Mouse (Mus musculus): ENCODE results near the gene Ehbp1. TPM values are rescaled to one million over a fixed set of nuclear protein-coding genes. Genes with fewer than 3 reads are reported as not detected.
A peak's percentile ranks its signal among the peaks of the same experiment; 100 is the strongest.

Ehbp1 gene
- polyA plus RNA-seq, 1 experiment: 0.04 TPM

GRCm38 (mm10) chr11:22287513-22287900, 54.6 kb downstream of the Ehbp1 start:
- Histone ChIP-seq H3K4me3 (replicated peaks) (peak overlapping the region; percentile 75), H3K4me1 (ENCODE audit: control insufficient read depth) (peaks cover 19% of the 10 kb centered on the region), H3K36me3 (ENCODE audit: control insufficient read depth) (no peaks in the 10 kb centered on the region), H3K27me3 (ENCODE audit: control insufficient read depth) (peaks cover 13% of the 10 kb centered on the region), H3K9me3 (ENCODE audit: control insufficient read depth, low read length) (no peaks in the 10 kb centered on the region)
- TF ChIP-seq TAL1 (IDR thresholded peaks at IDR 0.05; ENCODE audit: low read length) (no peak), GATA1 (IDR thresholded peaks at IDR 0.05; ENCODE audit: low read length) (no peak)

- peaks cover 19% of the 10 kb centered on the region for H3K4me1 ChIP-seq (ENCODE audit: control insufficient read depth)
- TF ChIP-seq TAL1 (IDR thresholded peaks at IDR 0.05; ENCODE audit: low read length) (no peak), GATA1 (IDR thresholded peaks at IDR 0.05; ENCODE audit: low read length) (no peak)
- peak overlapping the region; percentile 75 for H3K4me3 ChIP-seq (replicated peaks)
These were observed 55.1 kb downstream of the Ehbp1 start for GRCm38 (mm10) chr11:22286885-22287512.

GRCm38 (mm10) chr11:22286371-22286872, 55.7 kb downstream of the Ehbp1 start:
- Histone ChIP-seq H3K27me3 (ENCODE audit: control insufficient read depth) (peaks cover 13% of the 10 kb centered on the region), H3K36me3 (ENCODE audit: control insufficient read depth) (no peaks in the 10 kb centered on the region; the same call in 1 of the 2 replicates), H3K9me3 (ENCODE audit: control insufficient read depth, low read length) (no peaks in the 10 kb centered on the region), H3K4me1 (ENCODE audit: control insufficient read depth) (peaks cover 19% of the 10 kb centered on the region), H3K4me3 (replicated peaks) (peak overlapping the region; percentile 75)
- TF ChIP-seq GATA1 (IDR thresholded peaks at IDR 0.05; ENCODE audit: low read length) (no peak), TAL1 (IDR thresholded peaks at IDR 0.05; ENCODE audit: low read length) (no peak)

More at GRCm38 (mm10) chr11:22286885-22287512, 55.1 kb downstream of the Ehbp1 start:
- Histone ChIP-seq H3K27me3 (ENCODE audit: control insufficient read depth) (peaks cover 13% of the 10 kb centered on the region), H3K9me3 (ENCODE audit: control insufficient read depth, low read length) (no peaks in the 10 kb centered on the region), H3K36me3 (ENCODE audit: control insufficient read depth) (no peaks in the 10 kb centered on the region)

GRCm38 (mm10) chr11:22276656-22277055, 65.4 kb downstream of the Ehbp1 start:
- H3K27me3 ChIP-seq (ENCODE audit: control insufficient read depth): no peaks in the 10 kb centered on the region
- no peaks in the 10 kb centered on the region for H3K9me3 ChIP-seq (ENCODE audit: control insufficient read depth, low read length)
- no peaks in the 10 kb centered on the region for H3K36me3 ChIP-seq (ENCODE audit: control insufficient read depth)
- TF ChIP-seq GATA1 (IDR thresholded peaks at IDR 0.05; ENCODE audit: low read length) (no peak), TAL1 (IDR thresholded peaks at IDR 0.05; ENCODE audit: low read length) (no peak)
- H3K4me1 ChIP-seq (ENCODE audit: control insufficient read depth): no peaks in the 10 kb centered on the region
- no peak overlapping the region for H3K4me3 ChIP-seq (replicated peaks)

GRCm38 (mm10) chr11:22274144-22274543, 67.9 kb downstream of the Ehbp1 start:
- TF ChIP-seq TAL1 (IDR thresholded peaks at IDR 0.05; ENCODE audit: low read length) (no peak), GATA1 (IDR thresholded peaks at IDR 0.05; ENCODE audit: low read length) (no peak)
- Histone ChIP-seq H3K4me3 (replicated peaks) (no peak overlapping the region), H3K4me1 (ENCODE audit: control insufficient read depth) (no peaks in the 10 kb centered on the region)

GRCm38 (mm10) chr11:22273378-22273777, 68.7 kb downstream of the Ehbp1 start:
- Histone ChIP-seq H3K27me3 (ENCODE audit: control insufficient read depth) (no peaks in the 10 kb centered on the region), H3K4me1 (ENCODE audit: control insufficient read depth) (no peaks in the 10 kb centered on the region), H3K36me3 (ENCODE audit: control insufficient read depth) (no peaks in the 10 kb centered on the region), H3K4me3 (replicated peaks) (no peak overlapping the region), H3K9me3 (ENCODE audit: control insufficient read depth, low read length) (no peaks in the 10 kb centered on the region)
- TF ChIP-seq TAL1 (IDR thresholded peaks at IDR 0.05; ENCODE audit: low read length) (no peak), GATA1 (IDR thresholded peaks at IDR 0.05; ENCODE audit: low read length) (no peak)

More at GRCm38 (mm10) chr11:22274144-22274543, 67.9 kb downstream of the Ehbp1 start:
- no peaks in the 10 kb centered on the region for H3K9me3 ChIP-seq (ENCODE audit: control insufficient read depth, low read length)
- no peaks in the 10 kb centered on the region for H3K27me3 ChIP-seq (ENCODE audit: control insufficient read depth)
- no peaks in the 10 kb centered on the region for H3K36me3 ChIP-seq (ENCODE audit: control insufficient read depth)

GRCm38 (mm10) chr11:22271889-22272288, 70.2 kb downstream of the Ehbp1 start:
- no peaks in the 10 kb centered on the region for H3K27me3 ChIP-seq (ENCODE audit: control insufficient read depth)
- H3K4me1 ChIP-seq (ENCODE audit: control insufficient read depth): no peaks in the 10 kb centered on the region
- no peaks in the 10 kb centered on the region for H3K9me3 ChIP-seq (ENCODE audit: control insufficient read depth, low read length)
- H3K36me3 ChIP-seq (ENCODE audit: control insufficient read depth): no peaks in the 10 kb centered on the region
- H3K4me3 ChIP-seq (replicated peaks): no peak overlapping the region
- TF ChIP-seq GATA1 (IDR thresholded peaks at IDR 0.05; ENCODE audit: low read length) (no peak), TAL1 (IDR thresholded peaks at IDR 0.05; ENCODE audit: low read length) (no peak)

- TF ChIP-seq GATA1 (IDR thresholded peaks at IDR 0.05; ENCODE audit: low read length) (no peak), TAL1 (IDR thresholded peaks at IDR 0.05; ENCODE audit: low read length) (no peak)
These were observed 72.4 kb downstream of the Ehbp1 start for GRCm38 (mm10) chr11:22269643-22270042.

GRCm38 (mm10) chr11:22269173-22269572, 72.9 kb downstream of the Ehbp1 start:
- H3K27me3 ChIP-seq (ENCODE audit: control insufficient read depth): no peaks in the 10 kb centered on the region
- TF ChIP-seq GATA1 (IDR thresholded peaks at IDR 0.05; ENCODE audit: low read length) (no peak), TAL1 (IDR thresholded peaks at IDR 0.05; ENCODE audit: low read length) (no peak)
- H3K36me3 ChIP-seq (ENCODE audit: control insufficient read depth): no peaks in the 10 kb centered on the region
- no peaks in the 10 kb centered on the region for H3K4me1 ChIP-seq (ENCODE audit: control insufficient read depth)
- H3K4me3 ChIP-seq (replicated peaks): no peak overlapping the region
- no peaks in the 10 kb centered on the region for H3K9me3 ChIP-seq (ENCODE audit: control insufficient read depth, low read length)

More at GRCm38 (mm10) chr11:22269643-22270042, 72.4 kb downstream of the Ehbp1 start:
- Histone ChIP-seq H3K36me3 (ENCODE audit: control insufficient read depth) (no peaks in the 10 kb centered on the region), H3K4me3 (replicated peaks) (no peak overlapping the region), H3K4me1 (ENCODE audit: control insufficient read depth) (no peaks in the 10 kb centered on the region), H3K27me3 (ENCODE audit: control insufficient read depth) (no peaks in the 10 kb centered on the region), H3K9me3 (ENCODE audit: control insufficient read depth, low read length) (no peaks in the 10 kb centered on the region)

Measured in erythroblast, embryonic 14.5 days (primary cell).